Mouse (Mus musculus) cerebral cortex, adult 2 months (tissue): ENCODE data around the gene Comp.

ENCODE experiments used
- WGBS: fragments of 180-500 bp; shearing (Covaris S2); methylation state at CpG from one replicate; pipeline ENCODE4 v1.1.7; 2018; 5-methylcytosine and 5-hydroxymethylcytosine counted together

Gene Comp

DNA sequence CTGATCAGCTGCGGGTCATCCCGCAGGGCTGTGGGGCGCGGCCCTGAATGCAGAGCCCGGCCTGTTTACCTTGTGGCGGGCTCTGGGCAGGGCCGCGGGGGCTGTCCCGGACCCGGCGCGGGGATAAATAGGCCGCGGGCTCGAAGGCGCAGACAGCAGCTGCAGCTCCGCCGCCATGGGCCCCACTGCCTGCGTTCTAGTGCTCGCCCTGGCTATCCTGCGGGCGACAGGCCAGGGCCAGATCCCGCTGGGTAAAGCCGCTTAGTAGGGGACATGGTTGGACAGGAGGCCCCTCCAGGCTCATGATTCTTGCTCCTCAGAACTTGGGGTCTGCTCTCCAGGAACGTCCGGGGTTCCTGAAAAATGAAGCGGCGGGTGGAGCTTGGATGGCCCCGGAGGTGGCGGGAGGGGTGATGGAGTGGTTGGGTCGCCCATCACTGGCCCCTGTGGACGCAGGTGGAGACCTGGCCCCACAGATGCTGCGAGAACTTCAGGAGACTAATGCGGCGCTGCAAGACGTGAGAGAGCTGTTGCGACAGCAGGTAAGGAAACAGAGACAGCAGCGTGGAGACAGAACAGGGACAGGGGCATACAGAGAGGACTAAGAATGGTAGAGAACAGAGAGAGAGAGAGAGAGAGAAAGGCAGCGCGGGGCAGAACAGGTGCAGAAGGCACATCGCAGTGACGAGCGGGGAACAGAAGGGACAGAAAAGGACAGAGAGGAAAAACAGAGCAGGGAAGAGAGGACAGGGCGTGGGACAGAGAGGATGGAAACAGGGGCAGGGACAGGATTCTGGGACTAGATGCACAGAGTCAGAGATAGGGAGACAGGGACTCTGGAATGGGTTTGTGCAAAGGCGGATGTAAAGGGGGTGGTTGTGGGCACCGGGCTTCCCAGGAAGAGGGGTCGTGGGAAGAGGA lies at the start of gene Comp:
Gene Comp, plus strand, starts transcription at position 162 of the 921 bp plus-strand sequence.
- WGBS: 12% methylated on average over 47 of the region's 47 CpGs

DNA sequence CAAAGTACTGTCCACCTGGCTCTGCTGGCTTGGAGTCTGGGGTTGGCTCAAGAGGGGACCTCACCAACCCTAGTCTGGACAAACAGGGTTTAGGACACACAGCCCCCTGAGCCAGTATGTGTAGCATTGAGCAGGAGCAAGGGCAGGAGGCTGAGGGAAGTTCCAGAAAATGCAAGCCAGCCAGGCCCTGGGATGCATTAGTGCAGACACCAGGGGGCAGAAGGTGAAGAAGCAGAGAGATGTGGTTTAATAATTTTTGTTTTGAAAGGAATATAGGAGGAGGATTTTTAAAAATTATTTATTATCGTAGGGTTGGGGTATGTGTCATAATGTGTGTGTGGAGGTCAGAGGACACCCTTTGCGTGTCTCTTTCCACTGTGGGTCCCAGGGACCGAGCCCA lies 49.6 kb upstream of the Comp start:
- 92% methylated on average over 3 of the region's 3 CpGs for WGBS

DNA sequence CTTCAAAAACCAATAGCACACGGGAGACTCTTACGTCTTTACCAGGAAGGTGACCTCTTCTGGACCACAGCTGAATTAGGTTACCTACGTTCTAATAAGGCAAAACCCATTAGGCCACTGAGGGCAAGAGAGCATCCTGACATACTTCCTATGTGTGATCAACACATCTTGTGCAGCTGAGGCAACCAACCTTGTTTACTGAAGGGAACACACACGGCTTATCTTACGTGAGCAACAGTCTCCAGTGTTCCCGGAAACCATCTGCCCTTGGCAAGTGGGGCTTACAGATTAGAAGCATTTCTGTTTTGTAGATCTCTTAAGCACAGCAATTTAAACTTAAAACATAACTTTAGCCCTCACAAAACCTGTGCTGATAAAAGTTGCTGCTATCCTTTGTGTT lies 45.8 kb upstream of the Comp start:
- WGBS: 72% methylated on average over 6 of the region's 6 CpGs

DNA sequence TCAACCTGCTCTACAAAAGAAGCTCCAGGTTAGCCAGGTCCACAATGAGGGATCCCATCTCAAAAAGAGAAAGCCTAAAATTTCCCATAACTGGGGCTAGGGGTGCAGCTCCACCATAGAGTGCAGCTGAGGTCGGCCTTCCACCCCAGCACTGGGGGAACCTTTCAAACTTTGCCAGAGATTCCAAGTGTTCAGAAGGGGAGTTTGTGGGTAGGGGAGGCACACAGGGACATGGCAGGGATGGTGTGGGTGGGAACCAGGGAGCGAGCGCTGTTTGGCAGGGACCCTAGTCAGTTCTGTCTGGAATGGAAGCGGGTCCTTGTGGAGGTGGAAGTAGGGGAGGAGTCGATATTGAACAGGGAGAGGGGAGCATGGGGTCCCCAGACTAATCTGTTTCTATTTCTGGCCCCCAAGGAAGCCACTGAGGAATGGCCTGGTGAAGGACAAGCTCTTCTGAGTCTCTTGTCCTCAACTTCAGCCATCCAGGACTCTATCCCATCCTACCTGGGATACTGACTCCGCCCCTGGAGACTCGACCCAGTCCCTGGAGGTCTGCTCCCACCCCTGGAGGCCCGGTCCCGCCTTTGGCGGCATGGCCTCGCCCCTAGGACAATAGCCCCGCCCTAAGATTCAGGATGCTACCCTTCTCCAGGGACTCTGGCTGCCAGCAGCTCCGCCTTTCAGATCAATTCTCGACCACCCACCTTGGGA lies 44.1 kb upstream of the Comp start, which contains the start of gene Gdf1:
Gene Gdf1, plus strand, starts transcription at position 694 of the 711 bp plus-strand sequence.
- 35% methylated on average over 14 of the region's 14 CpGs for WGBS

DNA sequence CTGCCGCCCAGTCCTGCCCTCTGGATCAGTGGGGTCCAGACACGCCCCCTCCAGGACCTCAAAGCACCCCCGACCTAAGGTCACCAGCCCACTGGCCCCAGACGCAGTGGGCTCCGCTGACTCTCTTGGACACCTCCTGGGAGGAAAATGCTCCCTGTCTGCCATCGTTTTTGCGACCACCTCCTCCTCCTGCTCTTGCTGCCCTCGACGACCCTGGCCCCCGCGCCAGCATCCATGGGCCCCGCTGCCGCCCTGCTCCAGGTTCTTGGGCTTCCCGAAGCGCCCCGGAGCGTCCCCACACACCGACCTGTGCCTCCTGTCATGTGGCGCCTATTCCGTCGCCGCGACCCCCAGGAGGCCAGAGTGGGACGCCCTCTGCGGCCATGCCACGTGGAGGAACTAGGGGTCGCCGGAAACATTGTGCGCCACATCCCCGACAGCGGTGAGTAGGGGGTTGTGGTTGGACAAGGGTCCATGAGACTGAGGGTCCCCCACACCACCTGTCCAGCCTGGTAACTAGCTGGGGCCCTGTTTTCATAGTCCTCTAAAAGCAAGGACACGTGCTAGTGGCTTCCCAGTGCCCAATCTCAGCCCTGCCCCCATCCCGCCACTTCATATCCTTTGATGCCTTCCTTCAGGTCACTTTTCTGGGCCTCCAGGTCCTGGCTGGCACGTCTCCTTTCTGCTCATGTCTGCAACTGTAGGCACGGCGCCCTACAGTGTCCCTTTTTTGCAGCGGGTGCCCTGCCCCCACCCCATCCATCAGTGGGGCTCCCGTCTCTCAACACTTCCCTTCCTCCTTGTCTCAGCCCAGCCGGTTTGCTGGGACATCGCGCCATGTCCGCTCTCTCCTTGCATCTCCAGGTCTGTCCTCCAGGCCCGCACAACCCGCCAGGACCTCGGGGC lies 43.3 kb upstream of the Comp start:
- 24% methylated on average over 45 of the region's 45 CpGs for WGBS

DNA sequence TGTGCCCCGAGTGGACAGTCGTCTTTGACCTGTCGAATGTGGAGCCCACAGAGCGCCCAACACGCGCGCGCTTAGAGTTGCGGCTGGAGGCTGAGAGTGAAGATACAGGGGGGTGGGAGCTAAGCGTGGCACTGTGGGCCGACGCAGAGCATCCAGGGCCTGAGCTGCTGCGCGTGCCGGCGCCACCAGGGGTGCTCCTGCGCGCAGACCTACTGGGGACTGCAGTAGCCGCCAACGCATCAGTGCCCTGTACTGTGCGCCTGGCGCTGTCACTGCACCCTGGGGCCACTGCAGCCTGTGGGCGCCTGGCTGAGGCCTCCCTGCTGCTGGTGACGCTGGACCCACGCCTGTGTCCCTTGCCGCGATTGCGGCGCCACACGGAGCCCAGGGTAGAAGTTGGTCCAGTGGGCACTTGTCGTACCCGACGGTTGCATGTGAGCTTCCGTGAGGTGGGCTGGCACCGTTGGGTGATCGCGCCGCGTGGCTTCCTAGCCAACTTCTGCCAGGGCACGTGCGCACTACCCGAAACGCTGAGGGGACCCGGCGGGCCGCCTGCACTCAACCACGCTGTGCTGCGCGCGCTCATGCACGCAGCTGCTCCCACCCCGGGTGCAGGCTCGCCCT lies 42.5 kb upstream of the Comp start:
- 27% methylated on average over 53 of the region's 53 CpGs for WGBS

GRCm38 (mm10) chr8:70331526-70331925 lies 41.8 kb upstream of the Comp start:
- 50% methylated on average over 19 of the region's 19 CpGs for WGBS

DNA sequence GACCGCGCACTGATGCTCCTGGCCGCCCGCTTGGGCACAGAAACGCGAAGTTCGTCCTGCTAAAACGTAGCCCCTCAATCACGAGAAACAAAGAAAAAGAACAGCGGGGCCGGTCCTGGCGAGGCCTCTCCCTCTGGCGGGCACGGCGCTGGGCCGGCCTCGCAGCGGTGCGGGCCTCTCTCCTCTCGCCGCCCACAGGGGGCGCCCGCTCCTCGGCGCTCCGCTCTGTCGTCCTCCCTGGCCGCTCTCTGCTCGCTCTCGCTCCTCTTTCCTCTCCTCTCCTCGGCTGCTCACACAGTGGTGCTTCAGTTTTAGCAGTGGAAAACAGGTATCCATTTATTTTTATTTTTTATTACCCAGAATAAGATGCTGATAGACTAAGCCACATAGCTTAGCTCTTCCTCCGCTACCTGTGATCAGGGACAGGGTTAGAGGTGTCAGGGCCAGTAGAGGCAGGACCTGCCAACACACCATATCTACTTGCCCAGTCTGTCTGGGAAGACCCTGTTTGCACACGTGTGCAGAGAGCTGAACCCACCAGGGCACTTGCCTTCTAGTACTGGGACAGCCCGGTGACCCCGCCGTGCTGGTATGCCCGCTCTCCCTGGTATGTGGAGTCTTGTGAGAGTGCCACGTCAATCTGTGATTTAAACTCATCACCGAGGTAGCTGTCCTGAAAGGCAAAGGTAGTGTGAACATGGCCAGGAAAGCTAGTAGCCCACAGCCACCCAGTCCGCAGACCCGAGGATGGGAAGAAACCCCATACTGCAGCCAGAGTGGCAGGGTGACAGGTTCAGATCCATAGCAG lies 41.1 kb upstream of the Comp start:
- 29% methylated on average over 41 of the region's 41 CpGs for WGBS

DNA sequence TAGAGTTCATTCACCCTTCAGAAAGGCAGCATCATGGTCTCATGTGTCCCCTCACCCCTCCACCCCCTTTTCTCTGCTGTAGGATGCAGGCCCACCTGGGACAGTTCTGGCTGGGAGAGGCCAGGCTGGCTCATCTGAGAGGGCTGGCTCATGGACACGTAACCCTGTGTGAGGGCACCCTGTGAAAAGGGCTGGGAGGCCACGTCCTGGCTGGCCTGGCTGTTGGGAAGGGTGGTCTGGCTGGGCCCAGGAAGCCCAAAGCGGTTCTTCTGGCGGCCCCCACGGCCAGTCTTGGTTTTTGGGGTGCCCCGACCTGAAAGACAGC lies 40.5 kb upstream of the Comp start:
- 91% methylated on average over 6 of the region's 6 CpGs for WGBS

DNA sequence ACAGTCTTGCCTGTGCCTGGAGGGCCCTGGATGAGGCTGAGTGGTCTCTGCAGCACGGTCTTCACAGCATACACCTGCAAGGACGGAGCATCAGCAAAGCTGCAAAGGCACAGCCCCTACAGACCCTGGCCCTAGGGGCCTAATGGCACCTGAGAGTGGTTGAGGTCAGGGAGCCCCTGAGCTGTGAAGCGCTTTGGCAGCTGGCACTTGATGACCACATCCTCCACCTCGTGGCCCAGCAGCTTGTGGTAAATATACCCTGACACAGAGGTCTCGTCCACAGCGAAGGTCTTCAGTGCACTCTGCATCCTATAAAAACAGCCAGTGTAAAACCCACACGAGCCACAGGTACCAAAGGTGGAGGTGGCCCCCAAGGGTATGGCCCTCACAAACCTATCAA lies 34.4 kb upstream of the Comp start:
- WGBS: 87% methylated on average over 7 of the region's 7 CpGs

DNA sequence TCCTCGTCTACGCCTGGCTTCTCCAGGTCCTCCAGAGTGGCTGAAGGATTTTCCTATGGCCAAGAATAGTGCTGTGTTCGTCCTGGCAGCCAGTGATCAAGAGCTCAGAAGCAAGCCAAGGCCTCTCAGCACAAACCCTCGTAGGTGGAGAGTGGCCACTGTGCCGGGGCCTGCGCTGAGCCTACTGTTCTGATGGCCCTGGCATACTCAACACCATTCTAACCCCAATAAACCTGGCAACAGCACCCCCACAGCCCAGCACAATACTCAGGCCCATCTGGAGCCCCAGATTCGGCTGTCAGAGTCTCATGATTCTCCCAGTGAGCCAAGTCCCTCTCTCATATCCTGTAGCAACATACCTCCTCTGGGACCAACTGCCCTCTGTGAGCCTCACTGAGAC lies 32.7 kb upstream of the Comp start:
- 57% methylated on average over 7 of the region's 7 CpGs for WGBS

- WGBS: 87% methylated on average over 14 of the region's 14 CpGs
Observed at GRCm38 (mm10) chr8:70342007-70342406, 31.4 kb upstream of the Comp start.

- 56% methylated on average over 7 of the region's 7 CpGs for WGBS
Observed at GRCm38 (mm10) chr8:70343076-70343475, 30.3 kb upstream of the Comp start.

GRCm38 (mm10) chr8:70343696-70344095 lies 29.7 kb upstream of the Comp start:
- WGBS: 42% methylated on average over 6 of the region's 6 CpGs

GRCm38 (mm10) chr8:70344279-70344678 lies 29.1 kb upstream of the Comp start:
- 71% methylated on average over 2 of the region's 2 CpGs for WGBS

DNA sequence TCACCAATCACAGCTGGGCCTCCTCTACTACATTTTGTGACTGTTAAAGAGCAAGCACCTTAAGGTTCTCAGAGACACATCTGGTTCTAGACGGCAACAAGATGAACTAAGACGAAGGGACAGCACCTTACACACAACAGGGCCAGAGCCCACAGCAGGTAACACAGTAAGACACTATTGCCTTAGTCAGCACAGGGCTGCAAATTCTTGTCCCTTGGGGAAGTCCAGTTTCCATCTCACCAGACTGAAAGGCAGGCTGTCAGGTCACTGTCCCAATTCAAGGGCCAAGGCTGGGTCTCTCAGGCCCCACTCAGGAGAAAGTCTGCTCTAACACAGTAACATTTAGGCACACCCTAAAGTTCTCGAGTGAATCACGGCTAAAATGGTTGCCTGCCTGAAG lies 25.9 kb upstream of the Comp start:
- WGBS: 72% methylated on average over 4 of the region's 4 CpGs

GRCm38 (mm10) chr8:70347860-70348420 lies 25.4 kb upstream of the Comp start:
- 58% methylated on average over 1 of the region's 1 CpGs for WGBS

DNA sequence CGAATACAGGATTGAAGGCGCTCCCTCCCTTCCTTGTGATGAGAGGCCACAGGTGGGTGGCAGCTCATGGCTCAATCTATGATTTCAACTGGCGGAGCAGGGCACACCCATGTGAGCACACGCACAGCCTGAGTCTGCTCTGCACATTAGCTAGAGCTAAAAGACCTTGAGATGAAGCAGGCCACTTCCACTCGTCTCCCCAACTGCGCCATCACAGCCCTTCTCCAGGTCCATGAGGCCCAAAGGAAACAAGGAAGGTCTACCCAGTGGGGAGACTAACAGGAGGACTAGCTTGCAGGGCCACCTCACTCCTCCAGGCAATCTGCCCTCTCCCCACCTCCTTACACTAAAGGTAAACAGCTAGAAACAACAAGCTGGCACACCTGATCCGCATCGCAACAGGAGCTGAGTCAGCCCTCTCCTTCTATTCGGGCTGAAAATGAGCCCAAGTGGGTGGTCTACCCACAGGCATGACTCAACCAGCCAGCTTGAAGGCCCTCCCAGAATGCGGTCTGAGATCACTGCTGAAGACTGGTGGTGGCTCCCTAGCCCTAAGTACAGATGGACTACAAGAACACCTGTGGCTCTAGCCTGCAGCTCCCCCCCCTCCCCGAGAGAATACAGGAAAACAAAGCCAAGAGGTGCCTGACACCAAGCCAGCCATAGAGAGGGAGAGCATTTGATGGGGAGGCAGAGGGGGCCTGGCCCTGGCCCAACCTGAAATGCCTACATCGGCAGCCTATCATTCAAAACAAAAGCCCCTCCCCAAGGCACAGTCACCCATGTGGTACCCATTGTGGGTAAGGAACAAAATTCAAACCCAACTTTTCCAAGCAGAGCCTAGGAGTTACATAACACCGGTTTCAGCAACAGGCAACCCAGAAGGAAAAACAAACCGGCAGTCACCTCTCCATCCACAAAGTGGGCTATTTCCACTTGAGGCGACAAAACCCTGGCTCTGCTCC lies 22.0 kb upstream of the Comp start:
- 22% methylated on average over 15 of the region's 15 CpGs for WGBS

GRCm38 (mm10) chr8:70352000-70352384 lies 21.4 kb upstream of the Comp start:
- WGBS: 24% methylated on average over 3 of the region's 3 CpGs
